Mouse (Mus musculus): ENCODE measurements around the gene Psmd7.

The Psmd7 gene

DNA sequence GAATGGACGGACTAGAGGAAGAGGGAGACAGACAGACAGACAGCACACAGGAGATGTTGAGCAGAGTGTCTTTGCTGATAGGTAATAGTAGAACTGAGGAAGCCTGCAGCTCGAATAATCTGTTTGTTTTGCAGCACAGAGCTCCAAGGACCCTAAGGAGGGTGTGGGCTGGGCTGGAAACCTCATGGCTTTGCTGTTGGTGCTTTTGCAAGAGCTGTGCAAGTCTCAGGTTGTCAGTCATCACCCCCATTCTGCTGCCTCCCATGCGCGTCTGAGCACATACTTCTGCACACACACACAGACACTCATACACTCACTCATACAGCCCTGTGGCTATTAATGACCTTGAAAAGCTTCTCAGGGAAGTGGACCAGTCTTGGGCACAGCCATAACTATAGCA, 50.8 kb downstream of the Psmd7 start:
- in situ Hi-C loops (cut with MboI, MseI), result no loop called here

All from regulatory T cell (primary cell).